Mouse (Mus musculus): ENCODE data around the gene Ube2d2b.
A peak's percentile ranks its signal among the peaks of the same experiment; 100 is the strongest.

DNA sequence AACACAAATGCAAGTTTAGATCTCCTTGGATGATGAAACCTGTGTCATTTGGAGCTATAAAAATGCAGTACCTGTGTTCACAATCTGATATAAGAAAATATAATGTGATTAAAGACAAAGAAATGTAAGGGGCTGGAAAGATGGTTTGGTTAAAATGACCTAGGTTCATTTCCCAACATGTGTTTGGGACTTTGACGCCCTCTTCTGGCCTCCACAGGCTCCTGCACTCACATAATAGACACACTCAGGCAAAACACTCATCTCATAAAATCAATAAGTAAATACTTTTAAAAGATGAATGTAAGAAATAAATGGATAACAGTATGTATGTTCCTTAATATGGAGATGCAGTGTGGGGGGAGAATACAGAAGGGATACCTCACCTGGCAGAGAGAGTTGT, 47.2 kb downstream of the Ube2d2b start:
- TF ChIP-seq CTCF (IDR thresholded peaks at IDR 0.05; ENCODE audit: low read depth) = peak; percentile 45; the same call in 1 of the 2 replicates
- TF ChIP-seq EP300 (IDR thresholded peaks at IDR 0.05; ENCODE audit: low read depth) = no peak
